Mouse (Mus musculus): ENCODE data around the gene Tusc2.
"Not testable (repeated sequence)": the region's sequence is repeated elsewhere in the genome, so short reads cannot be mapped to it uniquely, and the experiment has no call there.

The Tusc2 gene

DNA sequence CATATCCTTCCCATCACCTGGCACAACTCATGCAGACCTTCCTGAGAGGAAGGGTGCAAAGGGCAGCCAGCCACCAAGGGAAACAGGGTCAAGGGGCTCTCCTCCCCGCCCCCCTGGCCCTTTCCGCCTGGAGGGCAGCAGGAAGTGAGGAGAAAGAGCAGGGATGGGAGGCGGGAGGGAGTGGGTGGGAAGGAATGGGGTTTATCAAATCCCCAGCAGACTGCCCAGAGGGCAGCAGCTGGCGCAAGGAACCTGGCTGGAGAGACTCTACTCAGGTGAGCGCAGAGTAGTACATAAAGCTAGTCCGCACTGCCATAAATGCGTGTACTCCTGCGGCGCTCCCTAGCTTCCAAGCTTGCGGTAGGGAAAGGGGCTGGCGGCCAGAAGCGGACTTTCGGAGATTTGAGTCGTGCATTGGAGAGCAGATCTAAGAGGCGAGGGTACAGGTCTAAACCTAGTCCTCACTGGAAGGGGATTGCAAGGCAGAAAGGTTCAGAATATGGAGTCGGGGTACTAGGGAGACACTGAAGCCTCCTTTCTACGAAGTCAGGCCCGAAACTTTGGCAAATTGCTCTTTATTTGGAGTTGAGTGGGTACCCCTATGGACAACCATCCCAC lies 4.8 kb downstream of the Tusc2 start, which contains the start of gene Hyal2:
Gene Hyal2 (plus strand): TSS at position 244 of the 618 bp plus-strand sequence.
- in situ Hi-C loops (cut with MboI; ENCODE audit: low sequenced_read_pairs): no loop called here

DNA sequence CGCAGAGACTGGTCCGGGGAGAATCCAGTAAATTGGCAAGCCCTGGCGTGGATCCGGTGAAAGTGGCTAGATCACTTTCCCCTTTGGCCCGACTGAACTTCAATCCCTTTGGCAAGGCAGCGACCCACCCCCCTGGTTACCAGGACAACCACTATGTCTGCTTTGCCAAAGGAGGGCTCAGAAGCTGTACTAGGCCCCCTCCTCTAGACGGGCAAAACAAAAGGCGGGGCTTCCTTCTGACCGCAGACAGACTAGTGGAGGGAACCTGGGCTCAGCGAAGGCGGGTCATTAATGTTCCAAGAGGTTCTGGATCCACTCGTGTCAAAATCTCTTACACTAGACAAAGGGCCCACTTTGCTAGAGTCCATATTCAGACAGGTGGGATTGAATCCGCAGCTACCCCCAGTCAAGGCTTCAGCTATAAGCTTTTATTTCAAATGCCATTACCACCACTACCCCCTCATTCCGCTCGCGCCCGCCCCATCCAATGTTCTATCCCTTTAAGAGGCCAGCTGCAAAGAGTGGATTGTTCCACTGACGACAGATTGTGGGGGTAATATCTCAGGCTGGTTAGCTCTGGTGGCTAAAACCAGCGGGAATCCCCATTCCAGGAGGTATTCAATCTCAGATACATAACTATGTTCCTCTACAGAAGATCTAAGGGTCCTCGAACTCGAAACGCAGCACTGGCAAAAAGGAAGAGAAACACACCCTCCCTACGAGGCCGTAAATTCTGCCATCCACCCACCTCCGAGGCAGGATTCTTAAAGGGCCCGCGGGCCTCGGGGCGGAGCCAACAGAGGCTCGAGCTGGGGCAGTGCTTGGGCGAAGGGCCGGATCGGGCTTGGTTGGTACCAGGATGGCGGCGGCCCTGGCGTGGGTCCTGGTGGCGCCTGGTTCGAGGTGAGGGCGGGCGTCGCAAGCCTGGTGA lies 5.5 kb downstream of the Tusc2 start:
- in situ Hi-C loops (cut with MboI; ENCODE audit: low sequenced_read_pairs): no loop called here

DNA sequence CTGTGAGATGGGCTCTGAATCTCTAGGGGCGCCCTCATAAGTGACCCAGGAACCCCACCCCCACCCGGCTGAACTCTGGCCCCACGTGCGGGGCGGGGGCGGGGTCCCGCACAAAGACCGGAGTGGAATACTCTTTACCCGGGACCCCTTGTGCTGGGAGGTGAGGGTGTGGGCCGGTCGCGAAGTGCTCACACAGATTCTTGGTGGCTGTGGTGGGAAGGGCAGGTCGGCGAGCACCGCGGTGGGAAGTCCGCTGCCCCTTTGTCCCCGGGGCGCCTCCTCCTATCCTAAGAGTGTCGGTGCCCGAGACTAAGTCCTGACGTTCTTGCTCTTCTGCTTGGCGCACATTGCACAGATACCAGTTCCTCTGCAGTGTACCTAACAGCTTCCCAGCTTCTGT lies 6.2 kb downstream of the Tusc2 start:
- in situ Hi-C loops (cut with MboI; ENCODE audit: low sequenced_read_pairs): no loop called here

DNA sequence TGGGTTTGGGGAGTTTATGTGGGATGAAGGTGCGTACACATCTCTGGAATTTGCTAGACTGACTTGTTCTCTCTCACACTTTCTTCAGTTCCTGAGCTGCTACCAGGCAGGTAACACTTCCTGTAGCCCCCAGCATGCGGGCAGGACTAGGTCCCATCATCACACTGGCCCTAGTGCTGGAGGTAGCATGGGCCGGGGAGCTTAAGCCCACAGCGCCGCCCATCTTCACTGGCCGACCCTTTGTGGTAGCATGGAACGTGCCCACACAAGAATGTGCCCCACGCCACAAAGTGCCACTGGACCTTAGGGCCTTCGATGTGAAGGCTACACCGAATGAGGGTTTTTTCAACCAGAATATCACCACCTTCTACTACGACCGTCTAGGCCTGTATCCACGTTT lies 7.0 kb downstream of the Tusc2 start:
- in situ Hi-C loops (cut with MboI; ENCODE audit: low sequenced_read_pairs): no loop called here

DNA sequence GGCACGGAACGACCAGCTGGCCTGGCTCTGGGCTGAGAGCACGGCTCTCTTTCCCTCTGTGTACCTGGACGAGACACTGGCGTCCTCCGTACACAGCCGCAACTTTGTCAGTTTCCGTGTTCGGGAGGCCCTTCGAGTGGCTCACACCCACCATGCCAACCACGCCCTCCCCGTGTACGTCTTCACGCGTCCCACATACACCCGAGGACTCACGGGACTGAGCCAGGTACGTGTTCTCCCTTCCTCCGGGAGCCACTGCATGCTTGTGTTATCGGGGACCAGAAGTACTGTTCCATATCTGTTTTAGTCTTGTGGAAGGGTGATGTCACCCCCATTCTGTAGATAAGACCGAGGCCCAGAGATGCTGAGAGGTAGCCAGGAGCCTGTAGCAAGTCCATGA lies 7.8 kb downstream of the Tusc2 start:
- in situ Hi-C loops (cut with MboI; ENCODE audit: low sequenced_read_pairs): no loop called here

DNA sequence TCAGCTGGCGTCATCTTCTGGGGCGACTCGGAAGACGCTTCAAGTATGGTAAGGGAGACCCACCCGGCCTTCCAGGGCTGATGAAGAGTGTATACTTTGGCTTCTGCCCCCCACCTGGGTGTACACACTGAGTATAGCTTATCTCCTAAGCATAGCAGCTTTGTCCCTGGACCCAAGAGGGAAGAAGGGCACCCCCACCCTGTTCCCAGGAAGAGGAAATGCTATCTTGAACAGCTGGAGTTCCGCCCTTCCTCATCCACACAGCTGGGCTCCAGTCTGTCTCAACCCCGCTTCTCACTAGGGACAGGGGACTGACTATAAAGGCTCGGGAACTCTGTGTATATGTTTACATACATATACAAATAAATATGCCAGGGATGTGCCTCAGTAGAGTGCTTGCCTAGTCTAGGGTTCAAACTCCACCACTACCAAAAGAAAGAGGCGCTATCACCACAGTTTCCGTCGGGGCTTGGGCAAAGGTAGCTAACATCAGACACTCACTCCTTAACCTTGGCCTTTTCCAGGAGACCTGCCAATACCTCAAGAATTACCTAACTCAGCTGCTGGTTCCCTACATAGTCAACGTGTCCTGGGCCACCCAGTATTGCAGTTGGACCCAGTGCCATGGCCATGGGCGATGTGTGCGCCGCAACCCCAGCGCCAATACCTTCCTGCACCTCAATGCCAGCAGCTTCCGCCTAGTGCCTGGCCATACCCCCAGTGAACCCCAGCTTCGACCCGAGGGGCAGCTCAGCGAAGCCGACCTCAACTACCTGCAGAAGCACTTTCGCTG lies 8.7 kb downstream of the Tusc2 start:
- in situ Hi-C loops (cut with MboI; ENCODE audit: low sequenced_read_pairs): no loop called here

DNA sequence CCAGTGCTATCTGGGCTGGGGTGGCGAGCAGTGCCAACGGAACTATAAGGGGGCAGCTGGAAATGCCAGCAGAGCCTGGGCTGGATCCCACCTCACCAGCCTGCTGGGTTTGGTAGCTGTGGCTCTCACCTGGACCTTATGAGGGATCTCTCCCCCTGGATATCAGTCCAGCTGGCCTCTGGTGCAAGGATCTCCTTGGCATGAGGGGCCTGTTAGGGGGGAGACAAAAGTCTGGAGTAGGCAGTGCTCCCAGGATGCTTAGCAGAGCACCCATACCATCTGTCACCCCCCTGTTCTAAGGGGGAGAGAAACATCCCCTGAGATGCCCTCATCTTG lies 9.2 kb downstream of the Tusc2 start:
- in situ Hi-C loops (cut with MboI; ENCODE audit: low sequenced_read_pairs): no loop called here

DNA sequence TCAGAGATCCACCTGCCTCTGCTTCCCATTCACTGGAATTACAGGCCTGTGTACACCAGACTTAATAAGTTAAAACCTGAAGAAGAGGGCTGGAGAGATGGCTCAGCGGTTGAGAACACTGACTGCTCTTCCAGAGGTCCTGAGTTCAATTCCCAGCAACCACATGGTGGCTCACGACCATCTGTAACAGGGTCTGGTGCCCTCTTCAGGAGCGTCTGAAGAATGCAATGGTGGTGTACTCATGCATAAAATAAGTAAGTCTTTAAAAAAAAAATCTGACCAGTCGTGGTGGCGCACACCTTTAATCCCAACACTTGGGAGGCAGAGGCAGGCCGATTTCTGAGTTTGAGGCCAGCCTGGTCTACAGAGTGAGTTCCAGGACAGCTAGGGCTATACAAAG lies 10.7 kb downstream of the Tusc2 start:
- in situ Hi-C loops (cut with MboI; ENCODE audit: low sequenced_read_pairs): not testable (repeated sequence)

DNA sequence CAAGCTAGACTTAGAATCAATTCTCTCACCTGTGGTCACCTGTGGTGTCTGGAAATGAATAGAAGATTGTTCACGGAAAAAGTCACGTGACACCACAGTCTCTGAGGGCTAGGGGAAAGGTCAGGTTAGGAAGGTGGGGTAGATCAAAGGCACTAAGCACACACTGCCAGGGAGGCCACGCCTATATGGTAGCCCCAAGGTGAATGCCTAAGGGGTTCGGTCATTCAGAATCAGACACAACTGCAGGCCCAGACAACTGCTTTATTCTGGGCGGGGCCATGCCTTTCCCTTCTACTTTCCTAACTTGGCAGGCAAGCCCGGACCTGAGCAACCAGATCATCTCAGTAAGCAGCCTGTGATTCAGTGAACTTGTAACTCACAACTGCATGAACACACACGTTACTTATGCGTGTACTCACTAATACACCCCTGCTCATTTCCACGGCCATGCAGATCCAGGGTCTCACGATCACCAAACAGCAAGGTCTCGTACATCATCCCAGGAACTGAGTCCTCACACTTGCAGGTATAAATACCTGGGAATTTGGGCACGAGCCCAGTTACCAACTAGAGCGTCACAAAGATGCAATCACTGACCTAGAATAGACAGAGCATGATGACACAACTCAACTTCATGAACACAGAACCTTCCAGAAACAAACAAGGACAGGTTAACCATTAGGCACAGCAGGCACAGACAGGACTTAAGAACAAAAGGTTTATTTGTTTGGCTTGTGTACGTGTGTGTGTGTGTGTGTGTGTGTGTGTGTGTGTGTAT lies 12.7 kb downstream of the Tusc2 start:
- in situ Hi-C loops (cut with MboI; ENCODE audit: low sequenced_read_pairs): no loop called here

DNA sequence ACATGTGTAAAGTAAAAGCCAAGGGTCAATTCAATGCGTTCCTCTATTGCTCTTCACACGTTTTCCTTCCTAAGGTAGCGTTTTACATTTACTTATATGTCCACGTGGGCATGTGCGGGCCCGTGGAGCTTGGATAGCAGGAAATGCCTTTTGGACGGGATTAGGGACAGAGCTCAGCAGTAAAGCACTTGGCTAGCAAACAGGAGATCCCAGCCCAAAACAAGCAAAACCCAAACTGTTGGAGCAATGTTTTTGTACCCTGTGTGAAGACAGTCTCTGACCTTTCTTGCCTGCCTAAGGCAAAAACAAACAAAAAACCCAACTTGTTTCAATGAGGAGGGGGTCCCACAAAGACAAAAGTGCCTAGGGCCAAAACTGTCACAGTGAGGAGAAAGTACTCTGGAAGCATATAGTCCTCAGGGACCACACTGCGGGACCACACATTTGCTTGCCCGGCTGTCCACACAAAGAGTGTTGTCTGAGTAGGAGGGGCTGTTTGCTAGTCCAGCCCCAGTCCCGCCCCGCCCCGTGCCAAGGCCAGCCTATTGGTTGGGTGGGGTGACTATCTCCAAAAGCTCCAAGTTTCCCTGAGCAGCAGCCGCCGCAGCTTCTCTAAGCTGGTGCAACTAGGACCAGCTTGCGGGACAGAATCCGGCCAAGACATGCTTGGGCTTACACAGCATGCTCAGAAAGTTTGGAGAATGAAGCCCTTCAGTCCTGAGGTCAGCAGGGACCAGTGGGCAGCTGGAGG lies 13.5 kb downstream of the Tusc2 start, which contains the start of gene Hyal1:
Gene Hyal1 (plus strand): TSS at position 571 of the 751 bp plus-strand sequence.
- in situ Hi-C loops (cut with MboI; ENCODE audit: low sequenced_read_pairs): no loop called here

DNA sequence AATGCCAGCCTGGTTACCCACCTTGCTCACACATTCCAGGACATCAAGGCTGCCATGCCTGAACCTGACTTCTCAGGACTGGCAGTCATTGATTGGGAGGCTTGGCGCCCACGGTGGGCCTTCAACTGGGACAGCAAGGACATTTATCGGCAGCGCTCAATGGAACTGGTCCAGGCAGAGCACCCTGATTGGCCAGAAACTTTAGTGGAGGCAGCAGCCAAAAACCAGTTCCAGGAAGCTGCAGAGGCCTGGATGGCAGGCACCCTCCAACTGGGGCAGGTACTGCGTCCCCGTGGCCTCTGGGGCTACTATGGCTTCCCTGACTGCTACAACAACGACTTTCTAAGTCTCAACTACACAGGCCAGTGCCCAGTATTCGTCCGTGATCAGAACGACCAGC lies 14.8 kb downstream of the Tusc2 start:
- in situ Hi-C loops (cut with MboI; ENCODE audit: low sequenced_read_pairs): no loop called here

DNA sequence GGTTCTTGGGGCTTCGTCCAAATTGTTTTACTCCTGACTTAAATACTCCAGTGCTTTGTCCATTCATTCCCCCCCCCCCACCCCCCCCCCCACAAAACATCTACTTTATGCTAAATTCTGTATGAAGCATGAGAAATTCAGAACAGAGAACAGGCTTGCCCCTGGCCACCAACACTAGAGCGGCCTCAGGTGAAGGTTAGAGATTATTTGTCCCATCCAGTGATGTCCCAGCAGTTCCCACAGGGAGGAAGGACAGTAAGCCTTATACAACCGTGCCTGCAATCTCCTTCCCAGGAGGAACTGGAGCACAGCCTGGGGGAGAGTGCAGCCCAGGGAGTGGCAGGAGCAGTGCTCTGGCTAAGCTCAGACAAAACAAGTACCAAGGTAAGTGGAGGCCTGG lies 15.5 kb downstream of the Tusc2 start, which contains the start of gene Naa80:
Gene Naa80 (plus strand): TSS at position 301 of the 400 bp plus-strand sequence.
- in situ Hi-C loops (cut with MboI; ENCODE audit: low sequenced_read_pairs): no loop called here

DNA sequence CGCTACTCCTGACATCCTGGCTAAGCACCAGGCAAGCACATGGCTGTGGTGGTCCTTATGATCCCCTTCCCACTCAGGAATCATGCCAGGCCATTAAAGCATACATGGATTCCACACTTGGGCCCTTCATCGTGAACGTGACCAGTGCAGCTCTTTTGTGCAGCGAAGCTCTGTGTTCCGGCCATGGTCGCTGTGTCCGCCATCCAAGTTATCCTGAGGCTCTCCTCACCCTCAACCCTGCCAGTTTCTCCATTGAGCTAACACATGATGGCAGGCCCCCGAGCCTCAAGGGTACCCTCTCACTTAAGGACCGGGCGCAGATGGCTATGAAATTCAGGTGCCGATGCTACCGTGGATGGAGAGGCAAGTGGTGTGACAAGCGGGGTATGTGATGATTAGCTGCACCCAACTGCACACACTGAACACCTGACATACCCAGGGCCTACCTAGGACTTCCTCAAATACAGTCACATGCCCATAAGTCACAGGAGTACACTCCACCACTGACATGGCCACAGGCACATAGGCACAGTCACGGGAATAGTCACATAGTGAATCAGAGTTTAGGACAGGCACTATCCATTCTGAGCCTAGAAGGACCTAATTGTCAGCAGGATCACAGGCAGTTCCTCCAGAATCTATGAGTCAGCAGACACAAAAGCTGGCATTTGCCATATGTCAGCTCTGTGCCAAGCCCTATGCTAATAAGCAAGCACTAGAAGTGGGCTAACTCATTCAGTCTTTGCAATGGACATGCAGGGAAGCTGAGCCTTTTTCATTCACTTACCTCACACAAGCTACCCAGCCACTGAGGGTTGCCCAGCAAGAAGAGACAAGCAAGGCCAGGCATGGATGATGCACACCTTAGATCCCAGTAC lies 16.2 kb downstream of the Tusc2 start:
- in situ Hi-C loops (cut with MboI; ENCODE audit: low sequenced_read_pairs): no loop called here

DNA sequence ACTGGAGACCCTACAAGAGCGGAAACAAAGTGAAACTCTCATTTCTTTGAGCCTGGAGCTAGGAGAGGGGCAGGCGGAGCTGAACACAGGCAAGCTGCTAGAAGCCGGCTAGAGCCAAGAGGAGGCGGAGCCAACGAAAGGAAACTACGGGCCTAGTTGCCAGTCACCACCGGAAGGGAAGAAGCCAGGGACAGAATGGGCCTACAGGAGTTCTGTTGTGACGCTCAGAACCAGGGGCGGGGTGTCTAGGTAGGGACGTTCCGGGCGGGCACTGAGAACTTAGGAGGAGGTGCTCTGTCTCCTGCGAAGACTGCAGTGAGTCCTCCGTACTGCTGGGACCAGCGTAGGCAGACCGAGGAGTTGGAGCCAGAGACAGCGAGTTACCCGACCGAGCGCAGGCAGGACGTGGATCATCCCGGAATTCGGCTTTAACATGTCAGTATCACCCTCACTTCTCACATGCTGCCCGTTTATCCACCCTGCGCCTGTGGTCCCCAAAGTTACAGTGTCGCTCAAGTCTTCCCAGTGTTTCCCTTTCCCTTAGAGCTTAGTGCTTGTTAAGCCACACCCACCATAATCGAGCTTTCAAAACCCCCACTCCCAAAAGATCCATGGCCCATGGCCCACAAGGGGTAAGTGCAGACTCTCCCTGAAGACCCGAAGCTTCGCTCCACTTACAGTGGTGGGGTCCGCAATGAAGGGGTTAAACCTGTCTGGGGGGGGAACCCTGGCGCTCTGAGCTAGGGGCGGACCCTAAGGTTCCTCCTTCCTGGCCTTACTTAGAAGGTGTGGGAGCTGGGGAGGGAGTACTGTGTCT lies 17.7 kb downstream of the Tusc2 start, which contains the start of gene Hyal3:
Gene Hyal3 (plus strand): TSS at position 318 of the 817 bp plus-strand sequence.
- in situ Hi-C loops (cut with MboI; ENCODE audit: low sequenced_read_pairs): no loop called here

DNA sequence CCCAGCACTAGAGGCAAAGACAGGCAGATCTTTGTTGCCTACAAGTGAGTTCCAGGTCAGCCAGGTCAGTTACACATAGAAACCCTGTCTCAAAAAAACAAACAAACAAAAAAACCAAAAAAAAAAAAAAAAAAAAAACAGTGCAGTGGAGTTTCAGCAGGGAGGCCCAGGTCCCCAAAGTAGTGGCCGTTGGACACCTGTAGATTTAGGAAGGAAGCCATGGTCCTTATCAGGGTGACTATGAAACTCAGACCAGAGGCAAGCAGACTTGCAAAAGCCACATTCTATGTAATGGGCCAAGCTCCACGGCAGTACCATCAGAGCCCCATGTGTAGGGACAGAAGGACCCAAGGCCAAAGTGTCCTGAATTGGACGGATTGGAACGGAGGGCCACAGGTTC lies 18.5 kb downstream of the Tusc2 start:
- in situ Hi-C loops (cut with MboI; ENCODE audit: low sequenced_read_pairs): no loop called here

DNA sequence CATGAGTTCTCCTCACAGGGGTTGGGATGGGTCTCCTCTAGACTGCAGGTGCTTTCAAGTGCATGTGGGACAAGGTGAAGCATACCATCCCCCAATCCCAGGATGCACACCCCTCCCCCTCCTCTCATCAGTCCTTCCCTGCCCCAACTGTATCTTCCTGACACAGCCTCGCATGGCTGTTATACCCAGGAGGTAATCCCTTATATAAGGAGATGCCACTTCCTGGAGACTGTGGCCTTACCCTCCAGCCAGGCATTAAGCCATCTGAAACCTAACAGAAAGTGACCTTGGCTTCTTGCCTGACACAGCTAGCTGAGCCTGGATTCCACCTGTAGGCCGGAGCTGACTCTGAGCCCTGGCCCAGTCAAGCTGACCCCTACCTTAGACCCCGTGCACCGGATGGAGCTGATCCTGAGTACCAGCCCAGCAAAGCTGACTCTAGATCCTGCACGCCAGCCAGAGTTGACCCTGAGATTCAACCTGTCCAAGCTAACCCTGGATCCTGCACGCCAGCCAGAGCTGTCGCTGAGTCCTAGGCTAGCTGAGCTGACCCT lies 19.5 kb downstream of the Tusc2 start:
- in situ Hi-C loops (cut with MboI; ENCODE audit: low sequenced_read_pairs): no loop called here

DNA sequence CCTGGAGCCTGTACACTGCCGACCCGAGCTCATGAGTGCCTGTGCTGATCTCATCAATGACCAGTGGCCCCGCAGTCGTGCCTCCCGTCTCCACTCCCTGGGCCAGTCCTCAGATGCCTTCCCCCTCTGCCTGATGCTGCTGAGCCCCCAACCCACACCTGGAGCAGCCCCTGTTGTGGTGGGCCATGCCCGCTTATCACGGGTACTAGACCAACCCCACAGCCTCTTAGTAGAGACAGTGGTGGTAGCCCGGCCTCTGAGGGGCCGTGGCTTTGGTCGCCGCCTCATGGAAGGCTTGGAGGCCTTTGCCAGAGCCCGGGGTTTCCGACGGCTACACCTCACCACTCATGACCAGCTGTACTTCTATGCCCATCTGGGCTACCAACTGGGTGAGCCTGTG lies 20.1 kb downstream of the Tusc2 start:
- in situ Hi-C loops (cut with MboI; ENCODE audit: low sequenced_read_pairs): no loop called here

DNA sequence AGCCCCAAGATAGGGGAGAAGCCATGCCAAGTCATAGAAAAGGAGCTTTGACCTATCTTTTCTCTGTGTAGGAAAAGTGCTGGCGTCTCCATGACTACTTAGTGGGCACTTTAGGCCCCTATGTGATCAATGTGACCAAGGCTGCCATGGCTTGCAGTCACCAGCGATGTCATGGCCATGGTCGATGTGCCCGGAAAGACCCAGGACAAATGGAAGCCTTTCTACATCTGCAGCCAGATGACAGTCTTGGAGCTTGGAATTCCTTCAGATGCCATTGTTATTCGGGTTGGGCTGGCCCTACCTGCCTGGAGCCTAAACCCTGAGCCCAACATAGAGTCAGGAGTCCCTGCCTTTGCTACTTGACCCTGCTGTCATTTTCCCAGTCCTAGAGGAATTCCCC lies 23.4 kb downstream of the Tusc2 start:
- in situ Hi-C loops (cut with MboI; ENCODE audit: low sequenced_read_pairs): no loop called here

Data from CH12F3 (cell line).